Mouse (Mus musculus) inflammation-experienced regulatory T-cells (primary cell): ENCODE results near the gene A830031A19Rik. TPM values are rescaled to one million over a fixed set of nuclear protein-coding genes. Genes with fewer than 3 reads are reported as not detected.

Experiments
- polyA plus RNA-seq, 2 experiments: library from polyadenylated mRNA; unstranded; fragments of 100-300 nt; shearing (Covaris generic); gene quantifications; one replicate each; pipeline ENCODE4 v1.2.1; 2017

The A830031A19Rik gene
- not detected for polyA plus RNA-seq

DNA sequence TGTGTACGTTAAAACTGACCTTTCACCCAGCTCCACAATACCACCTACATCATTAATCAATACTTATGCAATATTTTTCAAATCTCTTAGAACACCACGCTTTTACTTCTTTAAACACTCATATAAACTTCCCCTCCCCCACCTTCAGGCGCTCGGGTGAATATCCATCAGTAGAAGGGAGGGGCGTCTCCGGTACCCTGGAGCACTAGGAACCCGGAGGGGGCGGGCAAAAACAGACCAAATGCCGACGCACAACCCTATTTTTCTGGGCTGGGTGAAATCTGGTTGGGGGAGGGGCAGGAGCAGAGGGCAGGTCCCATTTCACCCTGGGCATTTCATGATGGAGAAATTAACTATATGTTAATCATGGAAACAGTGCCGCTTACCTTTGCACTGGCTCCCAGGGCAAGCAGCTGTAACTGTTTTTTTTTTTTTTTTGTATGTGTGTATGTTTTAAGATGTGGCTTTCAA, at the start of gene A830031A19Rik:
Gene A830031A19Rik, minus strand, starts transcription at position 421 of the 471 bp plus-strand sequence.

DNA sequence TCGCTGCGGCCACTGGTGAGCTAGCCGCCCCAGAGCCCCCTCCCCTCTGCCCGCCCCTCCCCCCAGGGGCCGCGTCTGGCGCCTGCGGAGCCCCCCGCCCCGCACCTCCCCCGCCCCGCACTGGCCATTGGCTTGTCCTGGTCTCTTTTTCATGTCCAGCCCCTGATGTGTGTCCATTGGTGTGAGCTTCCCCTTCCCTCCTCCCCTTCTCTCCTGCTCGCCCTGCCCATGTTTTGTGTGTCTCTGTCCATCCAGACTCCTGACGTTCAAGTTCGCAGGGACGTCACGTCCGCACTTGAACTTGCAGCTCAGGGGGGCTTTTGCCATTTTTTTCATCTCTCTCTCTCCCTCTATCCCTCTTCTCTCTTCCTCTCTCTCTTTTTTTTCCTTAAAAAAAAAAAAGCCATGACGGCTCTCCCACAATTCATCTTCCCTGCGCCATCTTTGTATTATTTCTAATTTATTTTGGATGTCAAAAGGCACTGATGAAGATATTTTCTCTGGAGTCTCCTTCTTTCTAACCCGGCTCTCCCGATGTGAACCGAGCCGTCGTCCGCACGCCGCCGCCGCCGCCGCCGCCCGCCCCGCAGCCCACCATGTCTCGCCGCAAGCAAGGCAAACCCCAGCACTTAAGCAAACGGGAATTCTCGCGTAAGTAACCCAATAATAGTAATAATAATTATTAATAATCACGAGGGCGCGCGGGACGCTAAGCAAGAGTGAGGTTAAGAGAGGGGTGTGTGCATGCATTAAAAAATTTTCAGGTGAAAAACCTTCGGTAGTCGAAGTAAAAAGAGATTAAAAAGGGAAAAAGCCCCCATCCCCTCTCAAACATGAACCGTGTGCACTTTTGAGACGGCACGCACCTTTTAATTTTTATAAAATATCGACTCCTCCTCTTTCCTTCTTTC, 3.2 kb upstream of the A830031A19Rik start, which contains the start of gene Bcl11a:
Gene Bcl11a, plus strand, starts transcription at position 262 of the 911 bp plus-strand sequence.

Other genes starting within 250 kb of the A830031A19Rik start
- gene Papolg, start 179.8 kb downstream of the A830031A19Rik start, polyA plus RNA-seq = 10 to 100 TPM; 43.9 to 46.0 TPM
- 1 to 10 TPM in 1 of 2 experiments, under 1 TPM in 1; 0.69 to 3.8 TPM for gene Bcl11a, start 3.0 kb upstream of the A830031A19Rik start, polyA plus RNA-seq